Mouse (Mus musculus): ENCODE data around the gene Sacs. TPM values are rescaled to one million over a fixed set of nuclear protein-coding genes. Genes with fewer than 3 reads are reported as not detected.
A peak's percentile ranks its signal among the peaks of the same experiment; 100 is the strongest.
"Not testable (repeated sequence)": the region's sequence is repeated elsewhere in the genome, so short reads cannot be mapped to it uniquely, and the experiment has no call there.

Sacs gene
- total RNA-seq, 2 experiments from 2014 or later = 54.1 to 58.8 TPM

DNA sequence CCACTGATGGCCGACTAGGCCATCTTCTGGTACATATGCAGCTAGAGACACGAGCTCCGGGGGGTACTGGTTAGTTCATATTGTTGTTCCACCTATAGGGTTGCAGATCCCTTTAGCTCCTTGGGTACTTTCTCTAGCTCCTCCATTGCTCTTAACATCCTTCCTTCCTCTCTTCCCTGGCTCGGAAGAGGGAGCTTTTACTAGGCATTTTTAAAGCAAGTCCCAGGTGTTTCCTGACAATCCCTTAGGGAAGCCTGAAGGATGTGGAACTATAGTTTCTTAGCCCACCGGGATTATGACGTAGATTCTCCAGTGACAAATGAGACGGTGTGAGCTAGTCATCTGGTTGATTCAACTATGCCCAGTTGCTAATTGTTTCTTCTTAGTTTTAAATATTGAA is 19.2 kb downstream of the Sacs start:
- not testable (repeated sequence) for DNase-seq (ENCODE audit: extremely low spot score in 1 of 2, low spot score in 1 of 2)

DNA sequence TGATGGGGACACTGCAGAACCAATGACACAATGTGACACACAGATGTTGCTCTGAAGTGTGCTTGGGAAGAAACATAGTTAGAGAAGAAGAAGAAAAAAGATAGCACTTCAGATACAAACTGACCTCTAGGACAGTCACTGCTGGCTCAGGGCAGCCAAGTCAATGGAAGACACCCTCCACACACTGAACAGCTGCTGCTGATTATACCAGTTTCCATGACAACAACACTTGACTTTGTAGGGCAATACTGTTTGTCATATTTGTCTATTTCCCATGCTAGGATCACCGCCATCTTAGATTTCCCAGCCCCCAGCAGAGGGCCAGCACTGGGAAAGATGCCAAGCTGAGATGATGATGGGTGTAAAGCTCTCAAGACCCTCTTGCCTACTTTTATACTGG is 22.7 kb downstream of the Sacs start:
- DNase-seq (ENCODE audit: extremely low spot score in 1 of 2, low spot score in 1 of 2) = no peak

DNA sequence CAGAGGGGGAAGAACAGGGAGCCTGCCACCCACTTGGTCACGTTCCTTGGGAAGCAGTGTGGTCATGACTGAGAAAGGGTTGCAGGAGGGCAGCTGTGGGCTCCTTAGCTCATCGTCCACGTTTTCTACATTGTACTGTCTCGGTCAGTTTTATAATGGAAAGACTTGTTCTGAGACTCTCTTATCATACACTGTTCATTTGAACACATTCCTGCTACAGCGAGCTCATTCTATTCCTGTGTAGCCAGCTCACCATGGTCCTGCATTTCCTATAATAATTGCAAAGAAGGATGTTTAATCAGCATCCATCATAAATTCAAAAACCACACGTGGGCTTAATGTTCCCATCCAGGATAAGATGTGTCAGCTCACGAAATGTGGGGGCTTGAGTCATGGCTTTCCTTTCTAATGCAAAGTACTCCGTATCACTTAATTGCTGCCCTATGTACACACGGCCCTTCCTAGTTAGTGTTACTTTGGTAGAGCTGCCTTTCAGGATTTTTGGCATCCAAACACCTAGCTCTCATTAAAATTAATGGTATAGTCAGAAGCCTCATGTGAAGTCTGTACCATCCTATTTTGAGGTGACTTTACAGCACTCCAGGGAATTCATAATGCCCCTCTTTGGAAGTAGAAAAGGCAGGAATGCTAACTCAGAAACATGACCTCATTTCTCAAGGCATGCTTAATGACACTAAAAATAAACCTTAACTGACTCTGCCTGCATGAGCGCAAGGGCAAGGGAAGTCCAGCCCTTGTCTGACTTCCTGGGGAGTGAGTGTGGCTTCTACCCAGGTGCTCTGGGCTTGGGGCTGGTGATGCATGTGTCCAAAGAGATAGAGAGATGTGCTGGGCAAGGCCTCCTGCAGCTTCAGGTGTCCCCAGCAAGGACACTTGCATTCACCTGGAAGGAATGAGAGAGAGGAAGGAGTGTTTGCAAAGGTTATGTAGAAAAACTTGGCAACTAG is 23.4 kb downstream of the Sacs start:
- DNase-seq (ENCODE audit: extremely low spot score in 1 of 2, low spot score in 1 of 2) = no peak

DNA sequence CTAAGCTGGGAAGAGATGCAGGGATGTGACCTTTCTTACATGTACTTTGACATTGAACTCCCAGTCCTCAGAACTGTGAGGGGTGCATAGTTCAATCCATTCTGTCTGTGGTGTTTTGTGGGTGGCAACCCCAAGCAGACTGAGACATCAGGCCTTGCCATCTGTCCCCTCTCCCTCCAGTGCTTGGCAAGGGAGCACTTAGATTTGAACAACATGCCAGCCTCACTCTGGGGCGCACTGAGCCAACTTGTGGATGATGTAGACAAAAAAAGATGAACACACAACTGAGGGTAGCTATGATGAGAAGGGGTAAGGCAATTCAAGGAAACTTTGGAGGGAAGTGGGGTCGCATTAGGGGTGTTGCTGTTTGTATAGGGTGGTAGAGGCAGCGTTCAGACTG is 26.2 kb downstream of the Sacs start:
- DNase-seq (ENCODE audit: extremely low spot score in 1 of 2, low spot score in 1 of 2) = peak in 1 of 2 experiments; percentile 38

DNA sequence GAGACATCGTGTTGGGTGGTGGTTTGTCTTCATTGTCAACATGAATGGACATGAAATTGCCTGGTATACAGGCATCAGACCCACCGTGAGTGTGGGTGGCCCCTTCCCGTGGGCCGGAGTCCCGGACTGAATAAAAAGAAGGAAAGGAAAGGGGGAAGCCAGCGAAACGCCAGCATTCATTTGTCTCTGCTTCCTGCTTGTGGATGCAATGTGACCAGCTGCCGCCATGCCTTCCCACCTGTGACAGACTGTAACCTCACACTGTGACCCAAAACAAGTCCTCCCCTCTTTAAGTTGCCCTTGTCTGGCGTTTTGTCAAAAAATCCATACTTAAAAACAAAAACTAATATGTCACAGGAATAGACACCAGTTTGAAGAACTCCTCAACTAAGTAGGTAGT is 27.7 kb downstream of the Sacs start:
- DNase-seq (ENCODE audit: extremely low spot score in 1 of 2, low spot score in 1 of 2) = no peak

- no peak for DNase-seq (ENCODE audit: extremely low spot score in 1 of 2, low spot score in 1 of 2)
Observed at GRCm38 (mm10) chr14:61171261-61171970, 33.2 kb downstream of the Sacs start.

- peak; percentile 83 to 92 for DNase-seq (ENCODE audit: extremely low spot score in 1 of 2, low spot score in 1 of 2)
Observed at GRCm38 (mm10) chr14:61172548-61173158, 34.4 kb downstream of the Sacs start.

DNA sequence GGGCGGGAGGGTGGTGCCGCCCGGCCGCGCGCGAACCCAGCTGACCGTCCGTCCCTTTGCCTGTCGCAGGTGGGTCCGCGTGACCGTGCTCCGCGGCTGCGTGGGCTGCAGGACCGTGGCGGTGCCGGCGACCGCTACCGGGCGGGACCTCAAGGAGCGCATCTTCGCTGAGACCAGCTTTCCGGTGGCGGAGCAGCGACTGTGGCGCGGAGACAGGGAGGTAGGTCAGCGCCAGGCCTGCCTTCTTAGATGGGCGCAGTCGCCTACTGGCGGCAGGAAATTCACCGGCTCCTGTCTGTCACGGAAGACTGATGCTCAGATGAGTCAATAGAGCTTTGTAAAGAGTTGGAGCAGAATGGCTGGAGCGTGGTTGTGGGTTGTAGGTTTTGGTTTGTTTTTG is 35.0 kb downstream of the Sacs start:
- no peak for DNase-seq (ENCODE audit: extremely low spot score in 1 of 2, low spot score in 1 of 2)

DNA sequence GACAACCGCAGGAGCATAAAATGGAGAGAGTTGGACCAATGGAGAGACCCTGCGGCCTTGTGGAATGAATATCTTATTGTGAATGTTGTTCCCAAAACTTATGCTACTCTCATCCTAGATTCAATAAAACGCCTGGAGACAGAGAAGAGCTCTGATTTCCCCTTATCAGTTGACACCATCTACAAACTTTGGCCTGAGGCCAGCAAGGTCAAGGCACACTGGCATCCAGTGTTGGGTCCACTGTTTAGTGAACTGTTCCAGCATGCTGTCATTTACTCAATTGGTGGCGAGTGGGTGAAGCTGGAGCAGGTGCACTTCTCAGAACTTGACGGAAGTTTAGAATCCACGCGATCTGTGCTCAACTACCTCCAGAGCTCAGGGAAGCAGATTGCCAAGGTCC is 53.6 kb downstream of the Sacs start:
- no peak for DNase-seq (ENCODE audit: extremely low spot score in 1 of 2, low spot score in 1 of 2)

DNA sequence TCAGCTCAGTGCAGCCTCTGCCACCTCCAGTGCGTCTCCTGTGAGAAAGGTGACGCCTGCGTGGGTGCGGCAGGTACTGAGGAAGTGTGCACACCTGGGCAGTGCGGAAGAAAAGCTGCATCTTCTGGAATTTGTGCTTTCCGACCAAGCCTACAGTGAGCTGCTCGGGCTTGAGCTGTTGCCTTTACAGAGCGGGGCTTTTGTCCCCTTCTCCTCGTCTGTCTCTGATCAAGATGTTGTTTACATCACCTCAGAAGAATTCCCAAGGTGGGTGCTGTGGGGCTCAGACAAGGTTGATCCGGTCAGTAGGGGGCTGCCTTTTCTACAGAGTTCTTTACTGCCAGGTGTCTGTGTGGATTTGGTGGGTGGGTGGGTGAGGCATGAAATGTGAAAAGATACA is 54.1 kb downstream of the Sacs start:
- DNase-seq (ENCODE audit: extremely low spot score in 1 of 2, low spot score in 1 of 2) = no peak

DNA sequence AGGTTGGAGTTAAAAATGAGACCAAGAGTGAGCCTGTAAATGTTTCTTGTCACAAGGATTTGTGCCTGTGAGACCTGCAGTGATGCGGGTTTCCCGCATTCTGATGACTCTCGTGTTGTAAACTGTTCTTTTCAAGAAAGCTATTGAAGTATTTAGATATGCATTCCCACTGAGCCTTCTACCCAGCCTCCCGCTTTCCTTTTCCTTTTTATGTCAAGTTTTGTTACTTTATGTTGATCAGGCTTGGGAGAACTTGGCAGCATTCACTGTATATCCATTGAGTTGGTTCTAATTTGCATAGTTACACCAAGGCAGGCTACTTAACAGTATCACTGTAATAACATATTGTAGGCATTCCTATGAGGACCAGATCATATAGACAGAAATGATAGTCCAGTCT is 56.2 kb downstream of the Sacs start:
- no peak for DNase-seq (ENCODE audit: extremely low spot score in 1 of 2, low spot score in 1 of 2)

DNA sequence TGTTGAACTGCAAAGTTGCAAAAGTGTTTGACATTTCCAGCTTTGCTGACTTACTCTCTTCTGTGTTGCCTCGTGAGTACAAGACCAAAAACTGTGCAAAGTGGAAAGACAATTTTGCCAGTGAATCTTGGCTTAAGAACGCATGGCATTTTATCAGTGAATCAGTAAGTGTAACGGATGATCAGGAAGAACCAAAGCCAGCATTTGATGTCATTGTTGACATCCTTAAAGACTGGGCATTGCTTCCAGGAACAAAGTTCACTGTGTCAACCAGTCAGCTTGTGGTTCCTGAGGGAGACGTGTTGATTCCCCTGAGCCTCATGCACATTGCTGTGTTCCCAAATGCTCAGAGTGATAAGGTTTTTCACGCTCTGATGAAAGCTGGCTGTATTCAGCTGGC is 71.9 kb downstream of the Sacs start:
- DNase-seq (ENCODE audit: extremely low spot score in 1 of 2, low spot score in 1 of 2) = no peak

DNA sequence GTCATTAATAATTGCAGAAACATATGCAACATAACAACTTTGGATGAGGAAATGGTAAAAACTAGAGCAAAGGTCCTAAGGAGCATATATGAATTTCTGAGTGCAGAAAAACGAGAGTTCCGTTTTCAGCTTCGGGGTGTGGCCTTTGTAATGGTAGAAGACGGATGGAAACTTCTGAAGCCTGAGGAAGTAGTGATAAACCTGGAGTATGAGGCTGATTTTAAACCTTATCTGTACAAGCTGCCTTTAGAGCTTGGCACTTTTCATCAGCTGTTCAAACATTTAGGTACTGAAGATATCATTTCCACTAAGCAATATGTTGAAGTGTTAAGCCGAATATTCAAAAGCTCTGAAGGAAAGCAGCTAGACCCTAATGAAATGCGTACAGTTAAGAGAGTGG is 73.5 kb downstream of the Sacs start:
- DNase-seq (ENCODE audit: extremely low spot score in 1 of 2, low spot score in 1 of 2) = no peak

GRCm38 (mm10) chr14:61221166-61221565 is 82.9 kb downstream of the Sacs start:
- DNase-seq (ENCODE audit: extremely low spot score in 1 of 2, low spot score in 1 of 2) = no peak

DNA sequence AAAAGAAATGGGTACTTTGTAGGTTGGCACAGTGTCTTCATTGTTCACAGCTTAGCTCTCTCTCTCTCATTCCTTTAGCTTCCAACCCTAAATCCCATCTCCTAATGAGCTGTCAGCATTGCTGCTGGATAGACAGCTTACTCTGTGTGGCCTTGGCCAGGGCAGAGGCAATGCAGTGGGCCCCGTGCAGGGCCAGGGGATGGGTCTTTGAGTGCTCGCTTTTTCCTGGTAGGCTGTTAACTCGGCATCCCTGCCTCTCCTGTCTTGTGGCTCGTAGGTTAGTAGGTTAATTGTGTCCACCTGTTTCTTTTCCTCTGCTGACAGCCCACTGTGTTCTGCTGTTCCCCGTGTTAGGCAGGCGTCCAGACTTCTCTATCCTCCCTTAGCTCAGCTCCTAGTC is 84.2 kb downstream of the Sacs start:
- no peak for DNase-seq (ENCODE audit: extremely low spot score in 1 of 2, low spot score in 1 of 2)

DNA sequence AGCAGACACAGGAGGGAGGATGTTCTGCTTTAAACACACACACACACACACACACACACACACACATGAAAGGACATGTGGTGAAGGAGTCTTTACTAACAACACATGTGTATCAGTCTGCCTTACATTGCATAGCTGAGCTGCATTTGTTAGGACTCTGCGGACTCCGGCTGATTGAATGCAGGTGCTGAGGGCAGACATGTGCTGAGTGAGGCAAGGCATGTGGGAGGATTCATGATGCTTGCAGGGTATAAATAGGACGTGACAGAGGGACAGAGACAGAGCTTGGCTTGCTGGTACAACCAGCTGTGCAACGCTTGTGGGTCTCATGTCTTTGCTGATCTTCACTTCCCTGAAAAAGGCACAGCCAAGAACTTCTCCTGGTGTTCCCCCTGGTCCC is 85.5 kb downstream of the Sacs start:
- no peak for DNase-seq (ENCODE audit: extremely low spot score in 1 of 2, low spot score in 1 of 2)

- DNase-seq (ENCODE audit: extremely low spot score in 1 of 2, low spot score in 1 of 2) = no peak
Observed at GRCm38 (mm10) chr14:61224387-61225077, 86.3 kb downstream of the Sacs start.

- no peak for DNase-seq (ENCODE audit: extremely low spot score in 1 of 2, low spot score in 1 of 2)
Observed at GRCm38 (mm10) chr14:61226151-61226550, 87.9 kb downstream of the Sacs start.

GRCm38 (mm10) chr14:61229763-61230162 is 91.5 kb downstream of the Sacs start:
- DNase-seq (ENCODE audit: extremely low spot score in 1 of 2, low spot score in 1 of 2) = no peak

DNA sequence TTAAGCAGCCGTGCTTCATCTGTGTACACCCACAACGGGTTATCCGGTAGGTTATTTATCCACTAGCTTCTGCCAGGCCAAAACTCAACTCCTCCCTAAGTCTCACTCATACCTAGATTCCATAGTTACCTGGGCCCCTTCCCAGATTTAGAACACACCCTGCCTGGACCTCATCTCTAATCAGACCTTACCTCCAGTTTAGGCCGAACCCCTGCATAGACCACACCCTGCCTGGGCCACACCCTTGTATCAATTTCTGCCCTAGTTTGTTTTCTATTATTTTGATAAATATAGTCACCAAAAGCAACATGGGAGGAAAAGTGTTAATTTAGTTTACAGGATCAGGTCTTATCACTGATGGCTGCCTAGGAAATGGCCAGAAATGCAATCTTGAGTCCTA is 91.9 kb downstream of the Sacs start:
- no peak for DNase-seq (ENCODE audit: extremely low spot score in 1 of 2, low spot score in 1 of 2)
